In the genomic region with DNA sequence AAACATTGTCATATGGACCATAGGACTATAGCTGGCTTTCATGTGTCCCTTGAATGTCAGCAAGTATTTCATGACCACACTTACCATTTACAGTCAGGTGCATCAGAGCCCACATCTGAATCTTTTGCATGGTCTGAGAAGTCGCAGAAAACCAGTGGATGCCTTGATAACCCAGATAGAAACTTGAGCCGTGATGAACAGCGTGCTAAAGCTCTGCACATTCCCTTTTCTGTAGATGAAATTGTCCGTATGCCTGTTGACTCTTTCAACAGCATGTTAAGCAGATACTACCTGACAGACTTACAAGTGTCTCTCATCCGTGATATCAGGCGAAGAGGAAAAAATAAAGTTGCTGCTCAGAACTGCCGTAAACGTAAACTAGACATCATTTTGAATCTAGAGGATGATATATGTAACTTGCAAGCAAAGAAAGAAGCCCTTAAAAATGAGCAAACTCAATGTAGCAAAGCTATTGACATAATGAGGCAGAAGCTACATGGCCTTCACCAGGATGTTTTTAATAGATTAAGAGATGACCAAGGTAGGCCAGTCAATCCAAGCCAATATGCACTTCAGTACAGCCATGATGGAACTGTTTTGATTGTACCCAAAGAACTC, we compare ENCODE assay signal across 32 mouse cellular contexts. TPM values are rescaled to one million over a fixed set of nuclear protein-coding genes. Genes with fewer than 3 reads are reported as not detected.
A peak's percentile ranks its signal among the peaks of the same experiment; 100 is the strongest.
DNase-seq lines count a peak whose midpoint lies in the region; ATAC-seq and TF ChIP-seq lines count a peak whose summit lies in the region.
"Had no signal": no experiment of that assay in that cellular context is flagged by ENCODE, and none has a peak within 500 bp of the region (broad histone marks: within the 10 kb centered on the region; RNA-seq: fewer than 3 reads in every experiment).

No protein-coding gene starts in this region.

- WGBS in lung, embryonic 14.5 days: 68% methylated on average over 8 of the region's 8 CpGs

- H3K4me2 ChIP-seq in lung, embryonic 14.5 days: no peak overlapping the region
- H3K4me2 ChIP-seq: embryonic facial prominence, embryonic 15.5 days; forebrain, embryonic 12.5 days; hindbrain, embryonic 14.5 days; liver, embryonic 15.5 days; lung, embryonic 15.5 days; midbrain, embryonic 12.5 days had no signal

- H3K4me3 ChIP-seq in lung, embryonic 14.5 days (ENCODE audit: low read depth, low read length): no peak overlapping the region
- H3K4me3 ChIP-seq: embryonic facial prominence, embryonic 10.5 days; embryonic facial prominence, embryonic 15.5 days; forebrain, embryonic 12.5 days; heart, embryonic 10.5 days; layer of hippocampus, adult 2 months; liver, embryonic 15.5 days; lung, embryonic 15.5 days; midbrain, embryonic 12.5 days had no signal

- no peak for ATAC-seq in lung, embryonic 14.5 days (ENCODE audit: insufficient read depth)
- ATAC-seq: activated CD4-positive, CD25-positive, alpha-beta regulatory T cell, adult 4 months; inflammation-experienced regulatory T-cells, adult 6 months had no signal

- peaks cover 43% of the 10 kb centered on the region for H3K36me3 ChIP-seq in lung, embryonic 14.5 days (ENCODE audit: insufficient read depth)
- H3K36me3 ChIP-seq in splenic B cell, adult 2 months (ENCODE audit: control insufficient read depth, insufficient read depth, low read length, poor library complexity, severe bottlenecking): peaks cover 12% of the 10 kb centered on the region

- H3K4me1 ChIP-seq in lung, embryonic 14.5 days (ENCODE audit: insufficient read depth): no peaks in the 10 kb centered on the region
- H3K4me1 ChIP-seq: embryonic facial prominence, embryonic 15.5 days; forebrain, embryonic 12.5 days; lung, embryonic 15.5 days had no signal

- DNase-seq in lung, embryonic 14.5 days: peak; percentile 42
- no peak for DNase-seq in lung, postnatal 10 days
- DNase-seq in A20 (ENCODE audit: low read depth, low spot score): peak; percentile 57
- DNase-seq in induced T-regulatory cell, adult 2 months (ENCODE audit: low read depth): peak; percentile 32
- DNase-seq in splenic B cell, adult 2 months (ENCODE audit: low read depth, low spot score): peak; percentile 26
- DNase-seq in right cerebral cortex, postnatal 10 days (ENCODE audit: low spot score in 2 of 2): no peak
- no peak for DNase-seq in natural killer cell, adult 2 months (ENCODE audit: low spot score in 2 of 2)
- DNase-seq: adrenal gland, adult 2 months; adrenal gland, postnatal 36 days; cerebellum, adult 18-20 months; cerebellum, postnatal 14 days; gastrocnemius, postnatal 14 days; kidney, adult 11 months; kidney, postnatal 25 days; layer of hippocampus, postnatal 36 days; lung, postnatal 36 days; right cerebral cortex, postnatal 14 days; thymus, adult 18-20 months; thymus, postnatal 25 days had no signal

- no peak overlapping the region for H3K27ac ChIP-seq in lung, embryonic 14.5 days (ENCODE audit: low read depth)
- H3K27ac ChIP-seq: embryonic facial prominence, embryonic 10.5 days; embryonic facial prominence, embryonic 15.5 days; forebrain, embryonic 12.5 days; heart, embryonic 10.5 days; hindbrain, embryonic 14.5 days; layer of hippocampus, adult 2 months; liver, embryonic 15.5 days; lung, embryonic 15.5 days; midbrain, embryonic 12.5 days; stomach, postnatal 0 days had no signal

- H3K9ac ChIP-seq in lung, embryonic 14.5 days: no peak overlapping the region
- H3K9ac ChIP-seq: embryonic facial prominence, embryonic 15.5 days; forebrain, embryonic 12.5 days; hindbrain, embryonic 14.5 days; liver, embryonic 15.5 days; lung, embryonic 15.5 days; midbrain, embryonic 12.5 days had no signal

- no peak for TF ChIP-seq CTCF in lung, embryonic 14.5 days (IDR thresholded peaks at IDR 0.05; ENCODE audit: low read depth)

- H3K27me3 ChIP-seq in lung, embryonic 14.5 days (ENCODE audit: insufficient read depth, low read length): no peaks in the 10 kb centered on the region
- no peaks in the 10 kb centered on the region for H3K27me3 ChIP-seq in splenic B cell, adult 2 months (ENCODE audit: control insufficient read depth, insufficient read depth, low read length, poor library complexity, severe bottlenecking)
- H3K27me3 ChIP-seq: embryonic facial prominence, embryonic 15.5 days; forebrain, embryonic 12.5 days; liver, embryonic 15.5 days; lung, embryonic 15.5 days; midbrain, embryonic 12.5 days had no signal

- no peaks in the 10 kb centered on the region for H3K9me3 ChIP-seq in lung, embryonic 14.5 days (ENCODE audit: low read depth, low read length)
- H3K9me3 ChIP-seq: embryonic facial prominence, embryonic 10.5 days; embryonic facial prominence, embryonic 15.5 days; forebrain, embryonic 12.5 days; G1E; heart, embryonic 10.5 days; liver, embryonic 15.5 days; lung, embryonic 15.5 days; midbrain, embryonic 12.5 days had no signal

RNA-seq across cellular contexts. Expression of a gene that starts 11.8 kb away (rescaled TPM):
- polyA plus RNA-seq in lung, embryonic 14.5 days (2014; fragmentation: Nextera tagmentation; extraction: Ambion mirVana): 1,221 and 1,233 TPM in 2 replicates

RNA-seq across cellular contexts. Expression of a gene that starts 12.3 kb away (rescaled TPM):
- polyA plus RNA-seq in lung, embryonic 14.5 days (2014; fragmentation: Nextera tagmentation; extraction: Ambion mirVana): 563 and 591 TPM in 2 replicates

RNA-seq across cellular contexts. Expression of a gene that starts 25.4 kb away (rescaled TPM):
- 2.8 and 3.1 TPM in 2 replicates for polyA plus RNA-seq in lung, embryonic 14.5 days (2014; fragmentation: Nextera tagmentation; extraction: Ambion mirVana)
- polyA plus RNA-seq: G1E had no signal

Comparison
In these comparisons a context has a peak if more than half of its experiments do, and no peak if none do; other contexts are left out.
1. DNase-seq: peak in lung, embryonic 14.5 days (single experiment), A20 (single experiment), induced T-regulatory cell, adult 2 months (single experiment) and splenic B cell, adult 2 months (single experiment); none in lung, postnatal 10 days (single experiment), right cerebral cortex, postnatal 10 days (0 of 2) and natural killer cell, adult 2 months (0 of 2).